Mouse (Mus musculus) liver, adult 2 months (tissue): ENCODE results near the gene Ppox. TPM values are rescaled to one million over a fixed set of nuclear protein-coding genes. Genes with fewer than 3 reads are reported as not detected.

Experiments used
- DNase-seq: peaks from one replicate; pipeline ENCODE4 v3.0.0-alpha.2; 2011; ENCODE audit warnings: low read depth, low spot score; ENCODE audit errors: extremely low read depth
- H3K27ac ChIP-seq: fragments of 200-500 bp; replicated peaks from 2 replicates; pipeline ENCODE4 v1.5.1; 2012; ENCODE audit warnings: low read depth, mild to moderate bottlenecking, control low read depth, inconsistent platforms, low read length; ENCODE audit not compliant: insufficient read depth
- H3K27me3 ChIP-seq: fragments of 200-500 bp; 2 replicates; pipeline ENCODE4 v1.6.1; 2012; ENCODE audit warnings: mild to moderate bottlenecking, moderate library complexity, low read length, inconsistent platforms; ENCODE audit not compliant: control insufficient read depth, insufficient read depth
- H3K36me3 ChIP-seq: fragments of 200-500 bp; 2 replicates; pipeline ENCODE4 v1.6.1; 2012; ENCODE audit warnings: low read length, inconsistent platforms; ENCODE audit not compliant: control insufficient read depth, insufficient read depth
- H3K4me1 ChIP-seq: fragments of 200-500 bp; 2 replicates; pipeline ENCODE4 v1.6.1; 2011; ENCODE audit warnings: low read length; ENCODE audit not compliant: control insufficient read depth, insufficient read depth
- H3K4me3 ChIP-seq: fragments of 200-500 bp; 2 replicates; pipeline ENCODE4 v1.5.1; 2011; ENCODE audit warnings: low read depth, mild to moderate bottlenecking, control low read depth, low read length, moderate library complexity; ENCODE audit not compliant: insufficient read depth
- H3K79me2 ChIP-seq: fragments of 200-500 bp; 2 replicates; pipeline ENCODE4 v1.6.1; 2012; ENCODE audit warnings: inconsistent platforms, mild to moderate bottlenecking, low read length, moderate library complexity; ENCODE audit not compliant: control insufficient read depth, insufficient read depth
- H3K9ac ChIP-seq: fragments of 200-500 bp; 2 replicates; pipeline ENCODE4 v1.6.1; 2012; ENCODE audit warnings: low read depth, mild to moderate bottlenecking, control low read depth, inconsistent platforms, low read length
- CTCF ChIP-seq: fragments of 200-500 bp; IDR thresholded peaks from 2 replicates; pipeline ENCODE4 v1.5.1; 2011; ENCODE audit warnings: low read depth, low read length, control low read depth
- POLR2A ChIP-seq: fragments of 200-500 bp; IDR thresholded peaks from 2 replicates; pipeline ENCODE4 v1.6.1; 2011; ENCODE audit warnings: low read length, control low read depth; ENCODE audit not compliant: insufficient read depth; ENCODE audit errors: extremely low read depth
- WGBS: fragments of 180-500 bp; shearing (Covaris S2); methylation state at CpG from one replicate; pipeline ENCODE4 v1.1.7; 2018; 5-methylcytosine and 5-hydroxymethylcytosine counted together
- polyA plus RNA-seq: library from polyadenylated mRNA; depleted of rRNA; stranded (reverse); fragments of >200 nt; gene quantifications from 2 replicates; pipeline ENCODE4 v1.2.3, GENCODE M21; 2012
- total RNA-seq: library from RNA; depleted of rRNA; stranded (reverse); fragments of >200 nt; gene quantifications from 2 replicates; pipeline ENCODE4 v1.2.3, GENCODE M21; 2014

Gene Ppox
- total and polyA plus RNA-seq, 2 experiments, result 11.0 to 31.2 TPM

GRCm38 (mm10) chr1:171278436-171278835 is 2.5 kb downstream of the Ppox start:
- H3K4me3 ChIP-seq, result no peak overlapping the region
- H3K9ac ChIP-seq, result no peak overlapping the region
- DNase-seq, result no peak
- peaks cover 20% of the 10 kb centered on the region; the same call in 1 of the 2 replicates for H3K36me3 ChIP-seq
- no peaks in the 10 kb centered on the region for H3K27me3 ChIP-seq
- no peak overlapping the region for H3K27ac ChIP-seq
- no peaks in the 10 kb centered on the region; the same call in 1 of the 2 replicates for H3K79me2 ChIP-seq
- 94% methylated on average over 8 of the region's 8 CpGs for WGBS
- TF ChIP-seq POLR2A, result no peak
- TF ChIP-seq CTCF, result no peak
- peaks cover 5% of the 10 kb centered on the region; the same call in 1 of the 2 replicates for H3K4me1 ChIP-seq

GRCm38 (mm10) chr1:171277736-171278135 is 3.2 kb downstream of the Ppox start:
- DNase-seq, result no peak
- Histone ChIP-seq H3K4me3 (no peak overlapping the region), H3K9ac (no peak overlapping the region), H3K4me1 (peaks cover 5% of the 10 kb centered on the region; the same call in 1 of the 2 replicates), H3K27ac (no peak overlapping the region), H3K79me2 (no peaks in the 10 kb centered on the region; the same call in 1 of the 2 replicates), H3K36me3 (peaks cover 22% of the 10 kb centered on the region; the same call in 1 of the 2 replicates), H3K27me3 (no peaks in the 10 kb centered on the region)
- 89% methylated on average over 10 of the region's 10 CpGs for WGBS
- no peak for TF ChIP-seq CTCF

- Histone ChIP-seq H3K27ac (no peak overlapping the region), H3K4me1 (peaks cover 5% of the 10 kb centered on the region; the same call in 1 of the 2 replicates), H3K79me2 (no peaks in the 10 kb centered on the region; the same call in 1 of the 2 replicates), H3K9ac (no peak overlapping the region), H3K27me3 (no peaks in the 10 kb centered on the region), H3K4me3 (no peak overlapping the region), H3K36me3 (peaks cover 22% of the 10 kb centered on the region; the same call in 1 of the 2 replicates)
- DNase-seq, result no peak
- WGBS, result 92% methylated on average over 14 of the region's 14 CpGs
- TF ChIP-seq CTCF (no peak), POLR2A (no peak)
Observed at GRCm38 (mm10) chr1:171276110-171276748, 4.8 kb downstream of the Ppox start.

- TF ChIP-seq POLR2A, result no peak
- TF ChIP-seq CTCF, result no peak
- Histone ChIP-seq H3K4me3 (no peak overlapping the region), H3K36me3 (peaks cover 22% of the 10 kb centered on the region; the same call in 1 of the 2 replicates), H3K27me3 (no peaks in the 10 kb centered on the region), H3K27ac (no peak overlapping the region), H3K79me2 (no peaks in the 10 kb centered on the region; the same call in 1 of the 2 replicates), H3K4me1 (peaks cover 6% of the 10 kb centered on the region; the same call in 1 of the 2 replicates), H3K9ac (no peak overlapping the region)
- WGBS, result 79% methylated on average over 11 of the region's 11 CpGs
- no peak for DNase-seq
Observed at GRCm38 (mm10) chr1:171275144-171275734, 5.7 kb downstream of the Ppox start.

GRCm38 (mm10) chr1:171274171-171274570 is 6.8 kb downstream of the Ppox start:
- Histone ChIP-seq H3K36me3 (peaks cover 22% of the 10 kb centered on the region; the same call in 1 of the 2 replicates), H3K79me2 (no peaks in the 10 kb centered on the region), H3K27me3 (no peaks in the 10 kb centered on the region), H3K4me1 (peaks cover 5% of the 10 kb centered on the region; the same call in 1 of the 2 replicates), H3K9ac (no peak overlapping the region), H3K27ac (no peak overlapping the region), H3K4me3 (no peak overlapping the region)
- TF ChIP-seq CTCF, result no peak
- no peak for TF ChIP-seq POLR2A
- WGBS, result 92% methylated on average over 12 of the region's 12 CpGs
- DNase-seq, result no peak

GRCm38 (mm10) chr1:171272086-171272485 is 8.9 kb downstream of the Ppox start:
- Histone ChIP-seq H3K27me3 (no peaks in the 10 kb centered on the region), H3K79me2 (no peaks in the 10 kb centered on the region), H3K27ac (no peak overlapping the region), H3K4me1 (peaks cover 5% of the 10 kb centered on the region; the same call in 1 of the 2 replicates), H3K4me3 (no peak overlapping the region), H3K36me3 (peaks cover 17% of the 10 kb centered on the region; the same call in 1 of the 2 replicates), H3K9ac (no peak overlapping the region)
- TF ChIP-seq POLR2A (no peak), CTCF (no peak)
- no peak for DNase-seq
- 90% methylated on average over 3 of the region's 3 CpGs for WGBS
